Comparison of ENCODE assay signal across 13 mouse cellular contexts in the genomic region with DNA sequence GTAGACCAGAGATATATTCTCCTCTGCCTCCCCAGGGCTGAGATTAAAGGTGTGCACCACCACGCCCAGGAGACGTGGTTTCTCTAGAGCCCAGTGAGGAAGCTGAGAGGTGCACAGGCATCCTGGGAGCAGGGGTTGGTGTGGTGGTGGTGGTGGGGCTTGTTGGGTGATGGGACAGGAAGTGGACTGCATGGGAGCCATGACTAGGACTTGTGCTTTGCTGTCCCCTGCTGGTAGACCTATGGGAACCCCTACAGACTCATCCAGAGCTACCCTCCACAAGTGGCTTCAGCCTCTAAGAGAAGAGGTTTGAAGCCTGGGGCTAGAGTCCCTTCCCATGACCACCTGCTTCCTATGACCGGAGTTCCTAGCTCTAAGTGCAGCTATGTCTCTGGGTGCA. TPM values are rescaled to one million over a fixed set of nuclear protein-coding genes. Genes with fewer than 3 reads are reported as not detected.
A peak's percentile ranks its signal among the peaks of the same experiment; 100 is the strongest.
DNase-seq lines count a peak whose midpoint lies in the region; ATAC-seq and TF ChIP-seq lines count a peak whose summit lies in the region.
"Had no signal": no experiment of that assay in that cellular context is flagged by ENCODE, and none has a peak within 500 bp of the region (broad histone marks: within the 10 kb centered on the region; RNA-seq: fewer than 3 reads in every experiment).

No protein-coding gene starts in this region.

- H3K4me1 ChIP-seq in intestine, postnatal 0 days (replicated peaks; ENCODE audit: control insufficient read depth, insufficient read depth, low read length), result no peaks in the 10 kb centered on the region
- no peaks in the 10 kb centered on the region for H3K4me1 ChIP-seq in intestine, embryonic 15.5 days (replicated peaks)
- H3K4me1 ChIP-seq in MEL (ENCODE audit: control insufficient read depth in 1 of 2, insufficient read depth in 2 of 2, low read length in 2 of 2), result no peaks in the 10 kb centered on the region
- H3K4me1 ChIP-seq in heart, embryonic 10.5 days, result no peaks in the 10 kb centered on the region

- 85% methylated on average over 3 of the region's 3 CpGs for WGBS in intestine, postnatal 0 days
- 89% methylated on average over 3 of the region's 3 CpGs for WGBS in intestine, embryonic 15.5 days
- 79% methylated on average over 3 of the region's 3 CpGs for WGBS in heart, embryonic 10.5 days

- H3K27ac ChIP-seq in intestine, postnatal 0 days (ENCODE audit: low read depth, low read length), result no peak overlapping the region
- H3K27ac ChIP-seq in intestine, embryonic 15.5 days, result no peak overlapping the region
- no peak overlapping the region for H3K27ac ChIP-seq in MEL (ENCODE audit: control insufficient read depth, low read depth, low read length)
- no peak overlapping the region for H3K27ac ChIP-seq in heart, embryonic 10.5 days
- H3K27ac ChIP-seq: gastrocnemius, adult 2 months had no signal

- no peak overlapping the region for H3K4me2 ChIP-seq in intestine, postnatal 0 days (replicated peaks; ENCODE audit: low read depth)
- H3K4me2 ChIP-seq in intestine, embryonic 15.5 days (replicated peaks), result no peak overlapping the region

- peak; percentile 30 for DNase-seq in 3T3-L1 (ENCODE audit: low read depth, low spot score)
- no peak for DNase-seq in MEL (ENCODE audit: low read depth, low spot score)
- DNase-seq in Muller cell, postnatal 12 days (ENCODE audit: inconsistent ontology term), result no peak
- no peak for DNase-seq in embryo, embryonic 10.5 days (ENCODE audit: low spot score)
- no peak for DNase-seq in heart, embryonic 10.5 days (ENCODE audit: low spot score)
- DNase-seq: adrenal gland, adult 8-10 months; cerebellum, adult 9-10 months; gastrocnemius, adult 2 months; heart, postnatal 36 days; midbrain, embryonic 14.5 days had no signal

- H3K9me3 ChIP-seq in intestine, postnatal 0 days (ENCODE audit: control insufficient read depth), result no peaks in the 10 kb centered on the region
- no peaks in the 10 kb centered on the region for H3K9me3 ChIP-seq in intestine, embryonic 15.5 days
- H3K9me3 ChIP-seq in MEL (replicated peaks; ENCODE audit: insufficient read depth, low read length), result no peaks in the 10 kb centered on the region
- H3K9me3 ChIP-seq in heart, embryonic 10.5 days, result no peaks in the 10 kb centered on the region

- no peak overlapping the region for H3K4me3 ChIP-seq in intestine, postnatal 0 days (ENCODE audit: low read depth, low read length)
- H3K4me3 ChIP-seq in intestine, embryonic 15.5 days (replicated peaks), result no peak overlapping the region
- no peak overlapping the region for H3K4me3 ChIP-seq in MEL (ENCODE audit: control insufficient read depth in 1 of 2, insufficient read depth in 1 of 2, low read depth in 2 of 2, low read length in 2 of 2)
- H3K4me3 ChIP-seq in heart, embryonic 10.5 days, result no peak overlapping the region
- H3K4me3 ChIP-seq: gastrocnemius, adult 2 months had no signal

- no peaks in the 10 kb centered on the region for H3K27me3 ChIP-seq in intestine, postnatal 0 days (replicated peaks; ENCODE audit: control insufficient read depth, insufficient read depth, low read length)
- H3K27me3 ChIP-seq in intestine, embryonic 15.5 days (replicated peaks), result no peaks in the 10 kb centered on the region
- no peaks in the 10 kb centered on the region for H3K27me3 ChIP-seq in MEL (ENCODE audit: control insufficient read depth in 1 of 2, insufficient read depth in 2 of 2, low read length in 2 of 2)
- no peaks in the 10 kb centered on the region for H3K27me3 ChIP-seq in heart, embryonic 10.5 days (ENCODE audit: insufficient read depth, poor library complexity, severe bottlenecking)

- H3K79me2 ChIP-seq in MEL (ENCODE audit: control insufficient read depth, insufficient read depth, low read length, poor library complexity), result no peaks in the 10 kb centered on the region

- no peak for TF ChIP-seq POLR2A in MEL (IDR thresholded peaks at IDR 0.05; ENCODE audit: control insufficient read depth in 1 of 2, insufficient read depth in 1 of 2, low read depth in 1 of 2, low read length in 2 of 2, poor library complexity in 1 of 2)

- no peaks in the 10 kb centered on the region for H3K36me3 ChIP-seq in intestine, postnatal 0 days (ENCODE audit: control insufficient read depth, insufficient read depth)
- H3K36me3 ChIP-seq in intestine, embryonic 15.5 days, result no peaks in the 10 kb centered on the region
- no peaks in the 10 kb centered on the region for H3K36me3 ChIP-seq in MEL (ENCODE audit: control insufficient read depth in 1 of 2, insufficient read depth in 2 of 2, low read length in 2 of 2)
- H3K36me3 ChIP-seq in heart, embryonic 10.5 days, result no peaks in the 10 kb centered on the region

- no peak for TF ChIP-seq EP300 in MEL (IDR thresholded peaks at IDR 0.05; ENCODE audit: low read depth in 1 of 2, low read length in 2 of 2)

- no peak overlapping the region for H3K9ac ChIP-seq in intestine, postnatal 0 days (ENCODE audit: low read depth, low read length)
- H3K9ac ChIP-seq in intestine, embryonic 15.5 days, result no peak overlapping the region
- H3K9ac ChIP-seq in MEL (ENCODE audit: control insufficient read depth, low read depth, low read length, poor library complexity, severe bottlenecking), result no peak overlapping the region

- ATAC-seq in intestine, postnatal 0 days, result no peak
- ATAC-seq in intestine, embryonic 15.5 days, result no peak
- peak; percentile 95 for ATAC-seq in megakaryocyte progenitor cell, adult 5-6 weeks (replicated peaks; ENCODE audit: poor library complexity)

- no peak; the same call in 1 of the 2 replicates for TF ChIP-seq RAD21 in MEL (IDR thresholded peaks at IDR 0.05; ENCODE audit: low read depth, low read length)

- peak; percentile 56 for TF ChIP-seq CTCF in intestine, postnatal 0 days (IDR thresholded peaks at IDR 0.05; ENCODE audit: low read depth)
- peak in 2 of 3 experiments; percentile 14 to 15; a peak in 3 of 6 replicates for TF ChIP-seq CTCF in MEL (IDR thresholded peaks at IDR 0.05 in 2 of 3, conservative IDR thresholded peaks at IDR 0.05 in 1 of 3; ENCODE audit: control insufficient read depth in 1 of 3, insufficient read depth in 1 of 3, low read depth in 2 of 3, low read length in 3 of 3, poor library complexity in 1 of 3, severe bottlenecking in 1 of 3)

TF ChIP-seq in MEL, 35 proteins besides CTCF, POLR2A, EP300 and RAD21:
- no peak for TF ChIP-seq JUND (IDR thresholded peaks at IDR 0.05; ENCODE audit: low read depth, low read length)
- TF ChIP-seq TBP (IDR thresholded peaks at IDR 0.05; ENCODE audit: low read depth, low read length), result no peak
- TF ChIP-seq ZC3H11A (IDR thresholded peaks at IDR 0.05; ENCODE audit: low read depth, low read length), result no peak
- TF ChIP-seq MAFK (IDR thresholded peaks at IDR 0.05; ENCODE audit: borderline replicate concordance, low read depth, low read length), result no peak
- TF ChIP-seq KAT2A (conservative IDR thresholded peaks at IDR 0.05; ENCODE audit: low read depth, low read length), result no peak
- TF ChIP-seq NELFE (IDR thresholded peaks at IDR 0.05; ENCODE audit: low read depth, low read length), result no peak
- no peak for TF ChIP-seq MYC (IDR thresholded peaks at IDR 0.05; ENCODE audit: low read depth, low read length)
- no peak for TF ChIP-seq ZKSCAN1 (IDR thresholded peaks at IDR 0.05; ENCODE audit: low read depth, low read length)
- no peak for TF ChIP-seq GATA1 (IDR thresholded peaks at IDR 0.05; ENCODE audit: low read depth, low read length)

RNA-seq across cellular contexts. Expression of a gene that starts 28.1 kb away (rescaled TPM):
- polyA plus RNA-seq in intestine, postnatal 0 days (2015; fragmentation: Nextera tagmentation; extraction: Ambion mirVana), result 13.8 and 14.4 TPM in 2 replicates
- 29.5 and 37.8 TPM in 2 replicates for polyA plus RNA-seq in intestine, embryonic 15.5 days (2015; fragmentation: Nextera tagmentation; extraction: Ambion mirVana)
- 36.7 and 46.0 TPM in 2 replicates for total RNA-seq in MEL (2012; rRNA removed)
- 10 to 100 TPM in 1 of 2 experiments, not detected in 1; 55.2 TPM for polyA plus RNA-seq in MEL (2012; ENCODE audit: insufficient read depth in 1 of 2, insufficient read length in 2 of 2, low read depth in 1 of 2, low replicate concordance in 2 of 2, missing spikeins in 1 of 2)
- 45.4 and 50.2 TPM in 2 replicates for total RNA-seq in megakaryocyte progenitor cell, adult 5-6 weeks (2015)
- total RNA-seq in megakaryocyte progenitor cell, adult 5-6 weeks (2017), result 33.6 and 33.9 TPM in 2 replicates
- 12.5 and 17.6 TPM in 2 replicates for polyA plus RNA-seq in heart, embryonic 10.5 days (2016; fragmentation: Nextera tagmentation; extraction: Ambion mirVana)
